Mouse (Mus musculus) c-Kit-positive CD71-positive TER-119-positive erythroid progenitor cells, embryonic 14.5 days (primary cell): ENCODE data around the gene Scrn3.

Source experiments
- DNase-seq: peaks from one replicate; pipeline ENCODE4 v3.0.0-alpha.2; 2013; ENCODE audit warnings: low spot score

The Scrn3 gene

DNA sequence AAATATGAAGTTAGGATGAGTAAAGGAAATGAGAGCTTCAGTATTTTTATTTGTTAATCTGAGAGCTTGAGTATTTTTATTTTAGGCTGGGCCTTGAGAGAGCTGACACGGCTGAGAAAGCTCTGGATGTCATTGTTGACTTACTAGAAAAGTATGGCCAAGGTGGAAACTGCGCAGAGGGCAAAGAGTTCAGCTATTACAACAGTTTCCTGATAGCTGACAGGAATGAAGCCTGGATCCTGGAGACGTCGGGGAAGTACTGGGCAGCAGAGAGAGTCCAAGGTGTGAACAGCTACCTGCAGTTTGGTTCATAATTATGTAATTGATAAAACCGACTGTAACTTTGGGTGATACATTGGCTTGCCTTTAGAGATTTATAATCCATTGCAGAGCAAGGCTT, 6.8 kb downstream of the Scrn3 start:
- DNase-seq, result no peak

DNA sequence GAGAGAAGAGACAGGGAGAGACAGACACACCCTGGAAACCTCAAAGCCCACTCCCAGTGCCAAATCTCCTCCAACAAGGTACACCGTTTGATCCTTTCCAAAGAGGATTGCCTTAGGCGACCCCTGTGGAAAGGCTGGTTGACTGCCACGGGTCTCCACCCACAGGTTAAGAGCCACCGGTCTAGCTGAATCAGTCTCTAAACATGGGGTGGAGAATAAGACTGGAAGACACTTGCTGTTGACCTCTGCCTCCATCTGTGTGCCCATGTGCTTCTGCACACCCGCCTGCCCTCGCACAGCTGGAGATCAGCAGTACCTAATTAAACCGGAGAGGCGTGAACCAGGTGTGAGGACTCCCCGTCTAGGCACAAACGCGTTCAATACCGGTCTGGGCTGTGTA, 10.6 kb downstream of the Scrn3 start:
- DNase-seq, result no peak

DNA sequence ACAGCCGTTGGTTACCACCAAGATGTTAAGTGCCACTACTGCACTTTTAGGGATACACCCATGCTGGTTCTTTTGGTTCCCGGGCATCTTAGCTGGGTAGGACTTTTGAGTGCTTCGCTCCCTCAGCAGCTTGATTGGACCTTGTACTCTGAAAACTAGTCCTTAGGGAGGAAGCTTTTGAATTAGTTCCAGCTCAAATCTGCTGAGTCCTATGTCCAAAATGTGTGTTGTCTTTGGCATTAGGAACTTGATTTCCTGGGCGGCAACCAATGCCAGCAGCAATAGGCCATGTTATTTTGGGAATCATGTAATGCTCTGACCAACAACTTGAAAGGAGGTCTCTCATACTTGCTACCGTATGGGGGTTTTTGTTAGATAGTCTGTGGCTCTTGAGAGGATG, 13.5 kb downstream of the Scrn3 start:
- no peak for DNase-seq

DNA sequence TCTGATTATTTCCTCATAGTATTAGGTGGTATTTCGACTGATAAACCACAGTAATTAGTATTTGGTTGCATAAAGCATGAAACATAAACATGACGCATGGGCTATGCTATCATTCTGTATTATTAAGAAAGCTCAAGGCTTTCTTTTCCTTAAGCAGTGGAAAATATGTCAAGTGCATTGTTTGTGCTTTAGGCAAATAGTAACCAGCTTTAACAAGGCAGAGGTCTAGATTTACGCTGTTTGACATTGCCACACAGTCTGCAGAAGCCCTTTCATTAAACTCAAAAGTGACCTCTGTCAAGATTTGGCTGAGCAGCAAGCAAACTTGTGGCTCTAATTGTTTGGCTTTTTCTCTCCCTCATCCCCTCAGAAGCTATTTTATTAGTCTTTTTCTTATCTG, 23.5 kb downstream of the Scrn3 start:
- DNase-seq, result no peak

DNA sequence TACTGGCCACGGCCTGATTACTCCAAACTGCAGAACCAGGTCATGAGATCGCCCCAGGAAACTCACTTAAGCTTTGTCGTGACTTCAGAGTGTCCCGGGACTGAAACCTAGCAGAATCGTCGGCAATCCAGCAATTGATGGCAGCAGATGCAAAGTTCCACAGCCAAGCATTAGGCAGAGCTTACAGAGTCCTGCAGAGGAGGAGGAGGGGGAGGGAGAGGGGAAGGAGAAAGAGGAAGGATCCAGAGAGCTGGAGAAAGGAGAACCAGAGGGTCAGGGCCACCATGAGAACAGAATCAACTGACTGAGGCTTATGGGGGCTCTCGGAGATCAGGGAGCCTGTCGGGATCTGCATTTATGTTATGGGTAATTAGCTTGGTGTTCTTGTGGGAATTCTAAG, 26.0 kb downstream of the Scrn3 start:
- DNase-seq, result no peak

DNA sequence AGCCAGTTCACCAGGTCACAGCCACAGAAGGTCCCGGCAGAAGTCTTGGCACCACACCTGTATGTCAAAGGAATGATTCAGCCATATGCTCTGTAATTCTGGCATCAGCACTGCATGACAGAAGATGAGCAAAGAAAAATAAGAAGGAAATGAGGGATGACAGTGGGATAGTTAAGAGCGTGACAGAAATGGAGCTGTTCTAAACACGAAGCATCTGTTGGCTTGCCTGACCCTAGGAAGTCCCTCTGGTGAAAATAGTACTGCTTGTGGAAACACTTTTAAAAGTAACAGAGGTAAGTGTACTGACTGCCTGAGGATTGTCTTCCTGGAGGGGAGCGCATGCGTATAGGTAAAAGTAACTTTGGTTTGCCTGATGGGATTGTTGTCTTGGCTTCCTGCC, 31.3 kb downstream of the Scrn3 start:
- DNase-seq, result no peak

DNA sequence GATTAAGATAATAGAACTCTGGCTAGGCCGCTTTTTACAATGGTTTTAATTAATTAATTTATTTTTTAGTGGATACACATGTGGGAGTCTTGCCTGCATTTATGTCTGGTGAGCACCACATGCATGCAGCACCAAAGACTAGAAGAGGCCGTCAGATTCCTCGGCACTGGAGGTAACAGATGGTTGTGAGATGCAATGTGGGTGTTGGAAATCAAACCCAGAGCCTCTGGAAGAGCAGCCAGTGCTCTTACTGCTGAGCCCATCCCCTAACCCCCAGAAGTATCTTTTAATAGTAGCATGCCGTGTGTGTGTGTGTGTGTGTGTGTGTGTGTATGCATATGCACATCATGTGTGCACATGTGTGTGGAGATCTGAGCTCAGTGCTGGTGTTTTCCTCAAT, 32.8 kb downstream of the Scrn3 start:
- no peak for DNase-seq

DNA sequence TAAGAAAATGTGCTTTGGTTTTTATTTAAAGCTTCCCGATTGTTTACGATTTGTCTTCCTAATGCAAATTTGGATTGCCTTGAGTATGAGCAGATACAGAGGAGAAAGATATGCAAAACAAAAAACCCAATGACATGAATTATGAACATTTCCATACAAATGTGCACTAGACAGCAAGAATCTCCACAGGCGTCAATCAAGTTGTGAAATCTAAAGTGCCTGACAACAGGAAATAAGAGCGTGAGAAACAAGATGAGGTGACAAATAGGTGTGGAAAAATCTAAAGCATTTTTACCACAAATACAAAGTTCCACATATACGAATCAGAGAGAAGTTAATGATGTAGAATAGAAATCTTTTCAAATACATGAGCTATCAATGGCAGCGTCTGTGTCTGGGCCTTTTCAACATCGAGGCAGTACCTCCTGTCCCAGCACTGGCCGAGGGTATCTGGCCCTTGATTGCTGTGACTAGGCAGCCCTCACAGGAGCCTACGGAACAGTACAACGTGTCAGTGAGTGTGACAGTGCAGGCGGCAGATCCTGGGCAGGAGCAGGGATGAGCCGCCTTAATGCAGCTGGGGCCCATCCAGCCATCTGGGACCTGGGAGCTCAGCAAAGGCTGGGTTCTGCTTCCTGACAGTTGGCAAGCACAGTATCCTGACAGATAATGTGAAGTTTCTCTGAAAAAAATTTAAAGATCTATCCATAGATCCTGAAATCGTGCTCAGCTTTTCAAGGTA, 34.1 kb downstream of the Scrn3 start:
- DNase-seq, result no peak

DNA sequence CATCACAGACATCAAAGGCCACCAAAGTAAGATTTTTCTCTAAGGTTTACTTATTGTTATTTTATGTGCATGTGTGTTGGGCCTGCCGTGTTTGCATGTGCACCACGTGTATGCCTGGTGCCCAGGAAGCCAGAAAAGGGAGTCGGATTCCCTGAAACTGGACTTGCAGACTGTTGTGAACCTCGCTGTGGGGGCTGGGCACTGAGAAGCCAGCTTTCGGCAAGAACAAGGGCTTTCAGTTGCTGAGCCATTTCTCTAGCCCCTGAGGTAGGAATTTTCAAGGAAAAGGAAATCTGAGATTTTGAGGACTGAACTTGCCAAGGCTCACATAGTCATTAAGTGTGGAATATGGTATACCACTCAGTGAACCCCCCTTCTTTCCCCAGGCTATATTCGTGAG, 34.7 kb downstream of the Scrn3 start:
- no peak for DNase-seq

DNA sequence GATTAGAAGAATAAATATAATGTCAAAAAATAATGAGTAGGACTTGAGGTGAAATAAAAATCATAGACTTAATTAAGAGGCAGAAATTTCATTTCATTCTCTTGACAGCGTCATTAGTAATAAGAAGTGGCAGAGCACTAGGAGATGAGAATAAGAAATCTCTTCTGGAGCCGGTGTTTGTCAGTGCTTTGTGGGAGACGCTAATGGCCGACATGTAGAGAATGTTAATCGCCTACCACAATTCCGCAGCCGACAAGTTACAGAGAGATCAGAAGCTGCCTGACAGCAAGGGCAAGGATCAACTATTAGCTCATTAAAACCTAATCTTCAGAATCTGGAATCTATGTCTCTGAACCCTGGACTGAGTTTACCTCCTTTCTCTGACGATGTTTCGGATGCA, 35.4 kb downstream of the Scrn3 start:
- DNase-seq, result no peak

DNA sequence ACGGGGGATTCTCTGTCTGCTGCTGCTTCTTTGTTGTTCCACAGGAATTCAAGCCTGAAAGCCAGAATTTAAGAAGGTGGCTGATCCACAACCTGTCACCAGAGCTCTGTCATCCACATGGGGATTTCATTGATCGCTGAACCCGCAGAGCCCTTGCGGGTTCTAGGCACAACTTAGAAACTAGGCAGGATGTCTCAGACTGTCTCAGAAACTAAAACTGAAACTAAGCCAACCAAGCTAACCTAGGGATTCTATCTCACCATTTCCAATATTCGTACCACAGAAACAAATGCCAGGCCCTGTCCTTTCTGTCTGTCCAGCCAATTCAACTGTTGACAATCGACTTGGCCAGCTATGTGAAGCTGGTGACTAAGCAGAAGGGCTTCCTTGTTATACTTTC, 35.8 kb downstream of the Scrn3 start:
- no peak for DNase-seq

DNA sequence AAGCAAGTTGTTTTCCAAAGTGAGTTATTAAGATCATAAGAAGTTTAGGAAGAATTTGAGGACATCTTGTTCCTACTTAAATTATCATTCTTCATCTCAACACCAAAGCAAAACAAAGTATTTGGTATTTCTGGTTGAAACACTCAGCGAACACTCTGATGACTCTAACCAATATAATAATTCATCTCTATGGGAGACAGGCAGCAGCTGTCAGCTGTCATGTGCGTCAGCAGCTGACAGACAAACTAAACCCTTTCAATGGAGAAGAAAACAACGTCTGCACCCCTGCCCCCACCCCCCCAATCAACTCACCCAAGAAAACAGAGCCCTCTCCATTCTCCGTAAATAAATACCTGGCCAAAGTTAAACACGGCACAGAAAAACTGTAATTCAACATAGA, 39.1 kb downstream of the Scrn3 start:
- DNase-seq, result no peak

DNA sequence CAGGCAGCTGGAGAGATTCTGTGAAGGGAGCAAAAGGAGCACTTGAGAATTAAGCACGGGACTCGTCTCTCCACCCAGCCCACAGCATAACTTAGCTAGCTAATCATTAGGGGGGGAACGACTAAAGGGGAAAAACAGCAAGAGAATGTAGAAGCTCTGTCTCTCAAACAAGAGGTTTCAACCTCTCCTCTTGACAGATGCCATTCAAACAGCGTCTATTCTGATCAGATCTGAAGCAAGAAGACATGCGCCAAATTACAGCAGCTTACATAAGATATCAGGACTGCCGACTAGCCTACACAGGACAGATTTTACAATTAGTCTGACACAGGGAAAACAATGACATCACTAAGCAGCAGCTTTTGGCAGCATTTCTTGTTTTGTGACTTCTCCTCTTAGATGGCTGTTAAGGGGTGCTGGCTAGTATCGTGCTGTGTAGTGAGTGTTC, 39.5 kb downstream of the Scrn3 start:
- no peak for DNase-seq

DNA sequence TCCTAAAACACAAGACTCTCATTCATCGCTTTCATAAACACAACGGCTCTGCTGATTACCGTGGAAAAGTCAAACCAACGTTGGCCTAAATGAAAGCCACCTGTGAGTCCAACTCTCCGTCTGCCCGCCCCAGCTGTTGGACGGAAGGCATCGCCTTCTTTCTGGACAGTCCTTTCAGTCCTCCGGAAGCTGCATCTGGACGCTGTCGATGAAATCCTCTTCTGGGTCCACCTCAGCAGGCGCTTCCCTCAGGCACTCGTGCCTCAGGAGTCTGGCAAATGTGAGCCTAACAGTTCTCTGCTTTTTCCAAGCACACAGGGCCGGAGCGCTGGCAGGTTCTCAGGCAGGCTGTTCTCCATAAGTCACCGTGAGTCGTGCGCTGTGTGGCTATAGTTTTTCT, 44.6 kb downstream of the Scrn3 start:
- no peak for DNase-seq

DNA sequence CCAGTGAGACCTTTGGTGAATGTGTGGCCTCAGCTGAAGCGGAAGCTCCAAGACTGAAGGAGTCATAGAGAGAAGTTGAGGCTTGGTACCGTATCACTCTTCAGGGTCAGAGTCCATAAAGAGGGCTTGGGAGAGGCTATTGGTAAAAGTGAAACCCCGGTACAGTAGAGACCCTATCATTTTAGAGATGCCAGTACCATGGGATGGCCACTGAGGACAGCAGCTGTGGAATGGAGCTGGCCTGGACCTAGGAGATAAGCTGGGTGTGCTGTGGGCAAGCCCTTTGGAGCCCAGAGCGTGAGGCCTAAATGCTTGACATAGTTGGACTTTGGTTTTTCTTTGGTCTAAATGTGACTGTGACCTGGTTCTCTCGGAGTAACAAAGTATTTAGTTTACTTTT, 47.5 kb downstream of the Scrn3 start:
- peak; percentile 75 for DNase-seq

DNA sequence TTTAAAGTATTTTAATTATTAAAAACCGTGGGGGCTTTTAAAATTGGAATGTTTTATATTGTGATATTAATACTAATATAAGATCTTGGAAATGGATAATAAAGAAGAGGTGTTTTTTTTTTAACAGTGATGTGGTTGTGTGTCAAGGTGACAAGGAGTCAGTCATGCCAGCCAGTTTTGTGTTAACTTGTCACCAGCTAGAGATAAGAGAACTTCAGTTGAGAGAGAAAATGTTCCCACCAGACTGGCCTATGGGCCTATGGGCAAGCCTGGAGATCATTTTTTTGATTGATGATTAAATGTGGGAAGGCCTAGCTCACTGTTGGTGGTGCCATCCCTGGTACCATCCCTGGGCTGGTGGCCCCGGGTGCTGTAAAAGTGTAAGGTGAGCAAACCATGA, 48.1 kb downstream of the Scrn3 start:
- peak; percentile 25 for DNase-seq

DNA sequence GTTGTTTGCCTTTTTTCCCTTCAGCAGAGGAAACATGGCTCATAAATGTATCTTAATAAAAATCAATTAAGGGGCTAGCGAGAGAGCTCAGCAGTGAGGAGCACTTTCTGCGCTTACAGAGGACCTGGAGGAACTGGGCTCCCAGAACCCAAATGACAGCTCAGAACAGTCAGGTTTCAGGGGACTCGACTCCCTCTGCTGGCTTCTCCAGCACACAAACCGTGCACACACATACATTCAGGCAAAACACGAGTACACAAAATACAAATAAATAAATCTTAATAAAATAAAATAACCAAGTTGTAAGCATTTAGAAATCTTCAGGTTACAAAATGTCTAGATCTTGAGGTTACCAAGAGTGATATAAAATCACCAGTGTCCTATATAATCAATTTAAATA, 51.0 kb downstream of the Scrn3 start:
- DNase-seq, result no peak

DNA sequence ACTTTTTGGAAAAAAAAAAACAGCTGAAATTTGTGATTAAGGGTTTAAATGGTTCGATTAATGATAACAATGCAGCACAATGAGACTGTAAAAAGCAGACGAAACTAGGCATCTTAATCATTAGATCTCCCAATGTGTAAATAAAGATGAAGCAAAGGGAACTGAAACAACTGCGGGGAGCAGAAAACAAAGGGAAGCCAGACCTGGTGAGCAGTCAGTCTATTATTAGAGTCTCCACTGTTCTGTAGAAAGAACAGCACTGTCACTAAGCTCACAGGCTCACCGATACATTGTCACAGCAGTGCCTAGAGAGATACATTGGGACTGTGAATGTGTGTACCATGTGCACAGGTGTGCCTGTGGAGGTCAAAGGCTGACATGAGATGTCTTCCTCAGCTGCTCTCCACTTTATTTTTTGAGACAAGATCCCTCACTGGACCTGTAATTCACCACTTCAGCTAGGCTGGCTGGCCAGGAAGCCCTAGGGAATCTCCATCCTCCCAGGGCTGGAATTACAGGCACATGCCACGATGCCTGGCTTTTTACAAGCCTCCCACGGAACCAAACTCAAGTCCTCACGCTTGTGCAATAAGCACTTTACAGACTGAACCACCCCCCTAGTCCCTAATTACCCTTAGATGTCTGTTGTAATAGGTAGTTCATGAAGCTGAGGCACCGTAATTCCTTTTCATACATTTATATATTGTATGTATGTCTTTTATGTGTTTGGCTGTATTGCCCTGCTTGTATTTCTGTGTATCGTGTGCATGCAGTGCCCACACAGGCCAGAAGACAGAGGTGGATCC, 59.3 kb downstream of the Scrn3 start:
- DNase-seq, result no peak

DNA sequence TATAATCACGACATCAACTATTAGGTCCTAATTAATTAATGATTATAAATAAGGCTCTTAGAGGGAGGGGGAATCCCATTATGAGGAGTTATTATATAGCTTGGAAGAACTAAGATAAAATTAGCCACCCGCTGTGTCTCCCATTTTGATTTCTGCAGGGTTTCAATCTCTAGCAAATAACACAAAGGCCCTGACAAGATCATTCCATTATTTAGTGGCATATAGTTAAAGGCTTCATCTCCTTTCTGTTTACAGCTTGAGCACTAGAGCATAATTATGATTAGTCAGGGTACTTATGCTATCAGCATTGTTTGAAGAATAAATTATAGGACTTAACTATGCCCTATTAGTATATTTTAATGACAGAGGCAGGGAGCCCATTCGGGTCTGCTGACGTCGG, 65.9 kb downstream of the Scrn3 start:
- DNase-seq, result no peak

DNA sequence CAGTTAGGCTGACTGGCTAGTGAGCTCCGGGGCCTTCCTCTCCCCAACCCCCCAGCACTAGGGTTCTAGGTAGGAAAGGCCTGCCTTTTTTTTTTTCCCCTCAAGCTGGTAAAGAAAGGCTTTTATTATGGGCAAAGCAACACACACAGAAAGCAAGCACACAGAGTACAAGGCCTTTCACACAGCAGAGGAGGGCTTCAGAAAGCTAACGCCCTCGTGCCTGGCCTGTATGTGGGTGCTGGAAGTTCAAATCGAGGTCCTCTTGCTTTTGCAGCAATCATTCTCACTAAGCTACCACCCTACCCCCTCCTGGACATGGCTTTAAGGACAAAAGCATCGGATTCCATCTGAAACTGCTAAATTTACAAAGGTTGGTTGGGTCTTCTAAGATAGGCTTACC, 67.3 kb downstream of the Scrn3 start:
- DNase-seq, result no peak

DNA sequence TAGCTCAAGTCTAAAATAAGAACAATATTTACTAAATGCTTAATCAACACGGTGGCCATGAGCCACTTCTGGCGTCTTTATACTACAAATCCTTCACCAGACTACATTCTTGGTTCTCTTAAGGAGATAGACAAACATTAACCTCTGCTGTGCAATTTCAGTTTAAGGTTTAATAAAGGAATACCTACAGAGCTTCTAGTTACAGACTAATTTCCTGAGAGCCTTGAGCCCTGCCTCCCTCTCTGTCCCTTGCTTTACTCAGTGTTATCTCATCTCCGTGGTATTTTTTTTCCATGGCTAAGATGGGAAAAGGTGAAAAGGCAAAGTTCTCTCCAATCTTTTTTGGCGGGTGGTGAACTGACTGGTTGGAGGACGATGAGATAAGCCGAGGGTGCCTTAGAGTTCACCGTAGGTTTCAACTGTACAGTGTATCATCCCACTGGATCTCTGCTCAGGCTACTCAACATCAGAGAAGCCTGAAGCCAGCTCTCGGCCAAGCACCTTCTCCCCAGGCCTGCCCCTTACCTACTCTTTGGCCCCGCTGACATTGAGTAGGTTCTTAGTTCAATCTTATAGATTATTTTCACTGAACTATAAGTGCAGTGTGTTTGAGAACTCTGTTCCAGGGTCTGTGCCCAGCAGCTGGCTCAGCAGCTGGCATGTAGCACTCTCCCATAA, 68.0 kb downstream of the Scrn3 start:
- no peak for DNase-seq

DNA sequence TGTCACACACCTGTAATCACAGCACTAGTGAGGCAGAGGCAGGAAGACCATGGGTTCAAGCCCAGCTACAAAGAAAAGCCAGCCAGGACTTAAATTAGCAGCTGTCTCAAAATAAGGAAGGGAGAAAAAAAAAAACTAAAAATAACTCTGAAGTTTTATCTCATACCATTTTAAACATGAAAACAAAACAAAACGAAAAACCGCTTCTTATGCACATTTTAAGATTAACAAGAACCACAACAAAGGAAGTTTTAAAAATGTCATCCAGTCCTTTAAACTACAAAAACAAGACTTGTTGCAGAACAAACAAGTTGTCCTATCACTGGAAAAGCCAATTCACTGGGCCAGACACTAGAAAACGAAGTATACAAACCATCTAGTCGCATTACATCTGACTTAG, 72.8 kb downstream of the Scrn3 start:
- no peak for DNase-seq
